Mouse (Mus musculus) kidney, postnatal 36 days (tissue): ENCODE data around the gene Slc22a2.
A peak's percentile ranks its signal among the peaks of the same experiment; 100 is the strongest.
"Not testable (repeated sequence)": the region's sequence is repeated elsewhere in the genome, so short reads cannot be mapped to it uniquely, and the experiment has no call there.

ENCODE experiments used
- DNase-seq, 2 experiments: peaks; one replicate each; pipeline ENCODE4 v3.0.0; 2021 to 2022; ENCODE audit warnings: mixed read lengths in 2 of 2

The Slc22a2 gene

DNA sequence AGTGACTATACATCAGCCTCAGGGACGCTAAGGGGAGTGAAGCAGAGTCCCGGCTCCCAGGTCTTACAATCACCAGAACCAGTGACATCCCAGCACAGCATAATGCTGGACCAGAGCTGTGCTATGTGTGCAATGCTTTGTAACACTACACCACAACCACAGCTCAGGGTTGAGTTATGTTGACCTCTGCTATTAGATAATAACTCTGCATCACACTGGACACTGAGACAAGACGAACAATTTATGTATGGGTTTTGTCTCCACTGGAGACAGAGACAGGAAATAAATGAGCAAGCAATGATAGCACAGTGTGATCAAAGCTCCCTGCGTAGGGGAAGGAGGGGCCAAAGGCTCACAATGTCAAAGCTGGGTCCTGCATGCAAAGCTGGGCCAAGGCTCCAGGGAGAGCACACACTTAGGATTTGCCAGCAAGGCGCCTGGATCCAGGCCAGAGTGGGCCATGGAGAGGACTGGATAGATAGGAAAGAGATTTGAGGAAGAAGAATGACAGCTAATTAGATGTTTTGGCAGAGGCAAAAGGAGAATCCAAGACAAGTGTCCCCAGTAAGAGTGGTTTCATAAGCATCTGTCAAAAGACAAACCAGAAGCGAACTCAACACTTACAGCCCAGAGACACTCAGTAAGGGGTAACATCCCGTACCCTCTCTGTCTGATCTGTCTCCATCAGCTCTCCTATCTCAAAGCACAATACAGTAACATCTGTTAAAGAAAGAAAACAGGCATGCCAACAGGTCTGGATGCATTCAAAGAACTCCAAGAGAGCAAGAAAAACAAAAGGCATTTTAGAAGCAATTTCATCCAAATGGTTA is 48.1 kb downstream of the Slc22a2 start:
- peak; percentile 9 to 29 for DNase-seq

DNA sequence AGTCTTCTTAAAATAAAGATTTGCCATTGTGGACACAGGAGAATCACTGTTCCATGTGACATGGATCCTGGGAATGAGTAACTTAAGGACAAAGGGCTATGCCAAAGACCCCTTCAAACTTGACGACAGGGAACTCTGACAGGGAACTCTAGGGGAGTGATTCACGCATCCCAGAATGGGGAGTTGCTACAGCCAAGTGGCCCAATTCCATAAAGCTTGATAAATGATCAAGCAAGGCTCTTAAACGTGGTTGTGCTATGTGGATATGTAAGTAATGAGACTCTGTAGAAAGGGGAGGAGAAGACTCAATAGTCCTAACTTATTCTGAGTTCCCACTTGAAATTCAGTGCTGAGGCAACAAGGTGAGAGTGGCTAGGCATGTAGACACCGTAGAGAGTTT is 50.9 kb downstream of the Slc22a2 start:
- no peak for DNase-seq

DNA sequence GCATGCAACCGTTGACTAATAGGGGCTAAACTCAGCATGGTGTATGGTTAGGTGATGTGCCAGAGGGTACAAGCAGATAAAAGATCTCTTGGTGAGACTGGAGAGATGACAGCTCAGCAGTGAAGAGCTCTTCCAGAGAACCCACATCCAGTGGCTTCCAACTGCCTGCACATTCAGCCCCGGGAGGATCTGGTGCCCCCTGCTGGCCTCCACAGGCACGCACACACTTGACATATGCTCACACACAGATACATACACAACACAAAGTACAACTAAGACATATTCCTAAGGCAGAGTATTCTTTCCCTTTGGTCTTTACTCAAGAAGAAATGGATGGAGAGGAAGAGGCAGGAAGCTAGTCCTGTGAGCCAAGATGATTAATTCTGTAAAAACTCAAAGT is 55.7 kb downstream of the Slc22a2 start:
- DNase-seq = no peak

DNA sequence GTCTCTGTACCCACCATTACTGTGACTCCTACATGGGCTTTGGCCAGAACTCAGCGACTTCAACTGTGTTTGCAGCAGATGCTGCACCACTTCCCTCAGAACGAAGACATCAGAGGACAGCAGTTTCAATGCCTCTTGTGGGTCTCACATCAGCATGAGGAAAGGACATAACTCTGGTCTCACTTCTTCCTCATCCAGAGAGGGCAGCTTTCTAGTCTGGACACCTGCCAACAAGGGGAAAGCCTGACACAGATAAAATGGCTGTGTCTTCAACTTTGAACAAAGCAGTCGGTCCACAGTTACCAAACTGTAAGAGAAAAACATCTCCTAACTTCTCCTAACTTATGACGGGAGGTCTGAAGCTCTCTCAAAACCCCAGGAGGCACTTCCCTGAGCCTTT is 57.2 kb downstream of the Slc22a2 start:
- no peak for DNase-seq

DNA sequence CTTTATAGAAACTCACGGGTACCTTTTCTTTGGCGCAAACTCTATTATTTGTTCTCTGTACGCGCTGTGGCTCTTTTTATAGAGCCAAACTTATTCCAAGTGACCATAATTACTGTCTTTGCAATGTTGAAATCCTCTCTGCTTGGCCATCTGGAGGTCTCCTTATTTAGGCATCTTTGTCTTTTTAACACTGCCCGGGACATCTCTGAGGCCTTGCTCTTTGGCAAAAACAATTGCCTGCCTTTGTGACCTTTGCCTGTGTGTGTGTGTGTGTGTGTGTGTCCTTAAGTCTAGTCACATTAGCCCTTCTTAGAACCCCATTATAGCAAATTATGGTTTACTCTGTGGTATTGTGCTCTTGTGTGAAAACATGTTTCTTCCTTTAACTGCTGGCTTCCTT is 61.5 kb downstream of the Slc22a2 start:
- DNase-seq = no peak

DNA sequence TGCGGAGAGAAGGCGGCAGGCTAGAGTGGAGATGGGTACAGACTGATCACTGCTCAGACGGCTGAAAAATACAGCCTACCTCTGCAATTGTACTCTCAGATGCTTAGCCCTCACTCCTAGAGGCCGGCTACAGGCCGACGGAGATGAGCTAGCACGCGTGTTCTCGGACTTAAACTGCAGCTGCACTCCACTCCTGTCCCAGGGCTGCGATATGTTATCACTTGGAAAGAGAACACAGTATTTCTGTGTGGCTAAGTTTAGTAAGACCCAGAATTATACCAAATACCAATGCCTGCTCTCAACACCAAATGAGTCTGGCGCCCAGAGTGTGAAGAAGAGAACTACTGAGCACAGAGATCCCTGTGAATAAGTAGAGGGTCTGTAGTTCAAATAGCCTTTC is 68.7 kb downstream of the Slc22a2 start:
- DNase-seq = no peak

DNA sequence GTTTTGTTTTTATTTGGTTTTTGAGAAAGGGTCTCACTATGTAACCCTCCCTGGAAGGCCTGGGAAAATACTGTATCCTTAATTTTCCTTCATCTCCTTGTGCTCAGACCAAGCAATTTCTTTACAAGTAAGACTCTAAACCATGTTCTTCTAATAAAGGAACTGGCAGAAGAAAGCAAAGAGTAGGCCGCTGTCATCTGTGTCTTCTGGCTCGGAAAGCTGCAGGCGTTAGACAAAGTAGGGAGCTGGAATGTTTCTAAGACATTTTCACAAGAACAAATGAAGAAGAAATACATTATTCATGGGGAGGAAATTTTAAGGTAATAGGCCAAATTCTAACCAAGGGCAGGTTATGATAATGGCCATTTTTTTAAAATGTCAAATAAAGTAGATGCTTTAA is 70.1 kb downstream of the Slc22a2 start:
- no peak for DNase-seq

DNA sequence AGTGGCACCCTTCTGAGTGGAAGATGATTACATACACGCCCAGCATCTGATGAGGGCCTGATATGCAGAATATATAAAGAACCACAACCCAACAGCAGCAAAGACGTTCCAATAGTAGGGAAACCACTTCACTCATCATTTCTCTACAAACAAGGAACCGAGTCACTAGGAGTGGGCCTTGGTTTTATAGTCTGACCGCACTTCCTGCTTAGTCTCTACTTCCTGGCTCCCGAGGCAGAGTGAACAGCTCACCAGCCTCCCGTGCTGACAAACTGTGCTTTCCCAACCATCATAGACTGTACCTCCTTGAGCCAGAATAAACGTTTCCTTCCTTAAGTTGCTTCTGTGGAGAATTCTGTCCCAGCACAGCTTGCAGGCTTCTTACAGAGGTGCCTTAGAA is 71.9 kb downstream of the Slc22a2 start:
- DNase-seq = no peak

DNA sequence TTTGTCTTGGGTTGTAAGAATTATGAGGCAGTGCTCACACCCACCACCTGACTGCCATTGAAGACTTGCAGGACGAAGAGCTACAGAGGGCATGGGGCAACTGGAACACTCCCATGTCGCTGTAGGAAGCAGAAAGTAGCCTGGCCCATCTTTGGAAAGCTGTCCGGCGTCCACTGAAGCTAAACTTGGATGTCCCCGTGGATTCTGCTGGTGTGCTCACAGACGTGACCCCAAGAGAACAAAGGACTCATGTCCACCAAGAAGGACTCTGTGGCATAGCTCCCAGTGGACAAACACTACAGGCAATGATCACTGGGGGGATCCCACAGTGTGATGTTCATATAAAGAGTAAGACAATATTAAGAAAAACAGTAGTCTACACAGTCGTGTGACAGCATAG is 74.9 kb downstream of the Slc22a2 start:
- no peak for DNase-seq

DNA sequence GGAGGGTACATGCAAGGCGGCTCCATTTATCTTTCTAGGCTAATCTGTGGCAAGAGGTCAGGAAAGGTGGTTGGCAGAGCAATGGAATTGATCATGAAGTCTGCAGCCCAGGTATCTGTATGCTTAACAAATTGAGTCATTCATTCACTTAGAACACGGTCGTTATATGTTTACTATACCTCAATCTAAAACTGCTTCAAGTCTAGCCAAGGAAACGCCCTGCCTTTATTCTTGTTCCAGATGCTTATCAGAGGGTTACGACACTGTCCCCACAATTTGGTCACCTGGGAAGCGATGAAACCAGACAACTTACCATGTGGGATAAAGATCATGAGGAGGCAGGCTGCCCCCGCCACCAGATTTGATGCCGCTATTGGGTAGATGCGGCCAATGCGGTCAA is 75.3 kb downstream of the Slc22a2 start:
- DNase-seq = no peak

DNA sequence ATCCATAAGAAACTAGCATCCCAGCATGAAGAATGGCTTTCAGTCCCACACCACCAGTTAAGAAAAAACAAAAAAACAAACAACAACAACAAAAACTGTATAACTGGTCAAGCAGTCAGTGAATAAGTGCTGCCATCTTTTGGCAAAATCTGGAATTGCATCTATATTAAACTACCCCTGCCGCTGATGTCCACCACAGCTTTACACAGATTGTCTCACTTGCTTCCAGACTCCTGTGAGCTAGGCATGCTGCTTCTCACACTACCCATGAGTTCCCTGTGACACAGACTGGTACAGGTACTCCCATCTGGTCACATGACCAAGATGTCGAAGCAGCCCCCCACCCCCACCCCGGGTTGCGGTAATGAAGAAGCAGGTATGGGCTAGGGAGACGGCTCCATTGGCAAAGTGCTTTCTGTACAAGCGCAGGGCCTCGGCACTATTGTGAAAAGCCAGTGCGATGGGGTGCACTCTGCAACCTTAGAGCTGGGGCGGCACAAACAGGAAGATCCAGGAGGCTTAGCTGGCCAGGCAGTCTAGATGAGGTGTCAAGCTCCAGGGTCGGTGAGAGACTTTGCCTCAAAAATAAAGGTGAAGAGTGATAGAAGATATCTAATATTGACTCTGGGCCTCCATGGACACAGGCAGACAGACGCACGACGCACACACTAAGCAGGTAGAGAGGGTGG is 76.8 kb downstream of the Slc22a2 start:
- DNase-seq = peak in 1 of 2 experiments; percentile 55

DNA sequence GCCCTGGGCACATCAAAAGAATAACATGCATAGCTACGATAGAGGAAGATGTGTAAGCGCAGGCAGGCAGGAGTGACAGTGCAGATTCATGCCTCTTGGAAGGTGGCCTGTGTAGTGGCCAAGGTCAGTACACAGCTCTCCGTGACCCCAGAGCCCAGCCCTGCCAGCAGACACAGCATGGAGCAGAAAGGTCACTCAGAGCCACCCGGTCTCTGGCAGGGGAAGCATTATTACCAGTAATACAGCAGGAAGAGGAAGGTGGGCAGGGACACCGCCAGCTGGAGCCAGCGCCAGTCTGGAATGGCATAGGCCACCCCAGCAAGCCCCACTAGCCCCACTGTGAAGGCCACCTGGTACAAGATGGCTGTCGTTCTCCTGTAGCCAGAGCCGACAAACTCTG is 80.2 kb downstream of the Slc22a2 start:
- DNase-seq = peak; percentile 50 to 58

DNA sequence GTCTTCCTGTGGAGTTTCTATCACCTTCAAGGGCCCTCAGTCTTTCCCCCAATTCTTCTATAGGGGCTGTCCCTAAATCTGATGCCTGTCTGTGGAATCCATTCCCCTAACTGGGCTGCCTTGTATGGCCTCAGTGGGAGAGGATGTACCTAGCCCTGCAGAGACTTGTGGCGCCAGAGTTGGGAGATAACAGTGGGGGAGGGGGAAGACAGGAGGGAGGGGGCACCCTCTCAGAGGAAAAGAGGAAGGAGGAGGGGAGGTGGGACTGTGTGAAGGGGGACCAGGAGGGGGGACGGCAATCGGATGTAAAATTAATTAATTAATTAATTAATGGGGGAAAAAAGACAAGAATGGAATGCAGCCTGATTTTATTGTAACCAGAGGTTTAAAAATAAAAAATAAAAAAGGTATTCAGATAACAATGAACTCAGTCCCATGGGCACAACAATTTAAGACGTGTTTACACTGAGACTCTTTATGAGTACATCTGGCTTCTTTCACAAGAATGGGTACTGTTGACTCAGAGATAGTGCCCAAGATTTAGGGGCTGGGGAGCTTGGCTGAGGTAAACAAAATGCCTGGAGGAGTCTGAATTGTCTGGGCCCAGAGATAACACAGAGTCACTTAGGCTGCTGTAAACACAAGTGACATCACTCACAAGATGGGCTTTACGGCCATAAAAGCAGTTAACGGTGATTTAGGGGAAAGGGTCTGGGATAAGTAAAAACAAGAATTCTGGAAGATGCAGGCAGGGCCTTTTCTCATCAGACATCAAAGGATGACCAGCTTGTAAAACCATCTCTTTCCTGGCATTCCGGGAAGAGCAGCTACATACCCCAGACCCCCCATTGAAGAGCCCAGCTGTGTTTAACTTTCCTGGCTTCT is 84.8 kb downstream of the Slc22a2 start:
- no peak for DNase-seq

DNA sequence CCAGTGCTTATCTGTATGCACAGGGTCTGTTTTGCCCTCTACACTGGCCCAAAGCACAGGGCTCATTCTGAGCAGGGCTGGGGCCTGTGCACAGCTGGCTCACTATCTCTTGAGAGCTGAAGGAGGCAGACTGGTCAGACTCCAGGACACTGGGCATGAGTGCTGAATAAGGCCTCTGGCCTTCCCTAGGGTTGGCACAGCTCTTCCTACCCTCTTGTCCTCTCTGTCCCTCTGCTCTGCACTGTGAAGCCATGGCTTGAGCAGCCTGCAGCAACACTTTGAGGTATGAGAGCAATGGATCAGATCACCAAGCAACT is 85.4 kb downstream of the Slc22a2 start:
- peak; percentile 53 to 66 for DNase-seq

DNA sequence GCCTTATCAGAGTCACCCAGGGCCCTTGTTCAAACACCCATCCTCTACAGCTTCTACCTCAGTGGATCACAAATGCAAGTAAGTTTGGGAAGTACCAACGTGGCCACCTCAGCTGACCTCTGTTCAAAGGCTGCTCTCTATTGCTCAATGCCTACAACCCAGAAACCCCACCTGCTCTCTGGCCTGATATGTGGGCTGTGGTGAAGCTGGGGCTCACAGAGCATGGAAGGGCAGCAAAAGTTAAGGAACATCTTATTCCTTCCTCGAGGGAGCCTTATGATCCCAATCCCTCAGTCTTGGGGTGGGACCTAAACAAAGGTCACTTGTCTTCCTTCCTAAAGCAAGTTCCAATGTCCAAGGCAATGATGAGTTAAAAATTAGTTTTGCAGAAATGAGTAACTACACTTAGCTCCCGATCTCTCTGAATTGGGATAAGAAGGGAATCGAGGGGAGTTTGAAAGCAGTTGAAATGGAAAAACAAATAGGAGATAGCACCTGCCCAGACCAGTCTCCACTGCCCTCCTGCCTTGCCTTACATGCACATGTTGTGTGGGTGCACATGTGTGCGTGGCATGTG is 87.2 kb downstream of the Slc22a2 start:
- peak; percentile 59 to 84 for DNase-seq

DNA sequence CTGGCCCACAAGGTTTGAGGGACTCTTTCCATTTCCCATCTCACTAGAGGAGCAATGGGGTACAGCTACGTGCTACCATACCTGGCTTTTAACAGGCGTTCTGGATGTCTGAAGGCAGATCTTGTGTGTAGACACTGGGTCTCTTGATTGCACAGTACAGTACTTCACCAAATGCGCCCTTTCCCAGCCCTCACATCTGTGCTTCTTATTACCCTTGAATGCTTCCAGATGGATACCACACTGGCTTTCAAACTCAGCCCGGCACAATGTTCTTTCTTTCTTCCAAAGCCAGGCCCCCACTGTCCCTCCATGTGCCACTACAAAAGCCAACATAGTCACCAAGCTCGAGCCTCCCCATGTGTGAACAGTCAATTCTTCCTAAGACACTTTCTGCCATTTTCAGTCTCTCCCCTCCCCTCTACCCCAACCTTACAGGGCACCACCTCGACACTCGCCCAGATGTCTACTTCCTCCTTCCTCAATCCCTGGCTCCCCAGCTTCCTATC is 88.4 kb downstream of the Slc22a2 start:
- DNase-seq = peak in 1 of 2 experiments; percentile 10

DNA sequence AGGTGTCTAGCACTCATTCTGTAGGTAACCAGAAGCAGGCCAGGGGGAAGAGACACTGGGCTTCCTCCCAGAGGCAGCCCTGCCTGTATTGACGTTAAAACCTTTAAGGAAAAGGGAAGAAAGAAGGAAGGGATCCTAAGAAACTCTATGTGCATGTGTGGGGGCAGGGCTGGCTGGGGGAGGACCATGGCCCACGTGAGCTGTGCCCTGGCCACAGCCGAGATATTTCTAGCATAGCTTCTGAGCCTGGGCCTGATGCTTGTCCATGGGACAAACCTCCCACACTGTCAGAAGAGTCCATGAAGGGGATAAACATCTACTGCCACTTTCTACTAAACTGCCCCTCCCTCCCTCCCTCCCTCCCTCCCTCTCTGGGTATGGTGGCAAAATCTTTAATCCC is 89.9 kb downstream of the Slc22a2 start:
- peak; percentile 75 to 79 for DNase-seq

DNA sequence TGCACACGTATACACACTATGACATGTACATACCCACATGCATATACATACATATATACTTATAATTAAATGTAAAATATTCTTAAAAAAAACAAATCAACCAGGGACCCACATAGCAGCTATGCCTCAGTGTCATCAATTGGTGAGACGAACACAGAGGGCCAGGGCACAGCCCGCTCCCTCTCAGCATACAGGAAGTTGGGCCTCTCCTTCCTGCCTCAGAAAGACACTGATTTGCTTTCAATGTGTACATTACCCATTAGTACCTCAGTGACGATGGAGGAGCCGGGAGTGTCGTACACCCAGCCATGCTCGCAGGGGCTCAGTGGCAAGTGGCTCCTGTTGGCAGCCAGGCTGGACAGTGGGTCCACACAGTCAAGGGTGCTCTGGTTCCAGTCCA is 91.0 kb downstream of the Slc22a2 start:
- DNase-seq = not testable (repeated sequence)

DNA sequence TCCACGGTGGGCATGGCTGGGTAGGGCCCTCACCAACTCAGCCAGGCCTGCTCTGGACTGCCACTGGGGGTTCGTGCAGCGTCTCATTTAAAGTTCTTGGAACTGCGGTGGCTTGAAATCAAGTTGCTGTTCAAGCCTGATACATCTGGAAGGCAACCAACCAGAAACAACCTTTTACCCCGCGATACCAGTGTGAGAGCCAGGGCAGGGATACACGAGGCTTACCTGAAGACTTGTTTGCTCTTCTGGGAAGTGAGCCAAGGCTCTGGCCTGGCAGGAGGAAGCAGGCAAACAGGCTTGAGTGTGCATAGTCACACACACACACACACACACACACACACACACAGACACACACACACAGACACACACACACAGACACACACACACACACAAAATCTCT is 91.7 kb downstream of the Slc22a2 start, which contains the start of gene Slc22a1:
TSS of gene Slc22a1 (minus strand) at position 184 of the 400 bp plus-strand sequence.
- DNase-seq = peak; percentile 83 to 93

DNA sequence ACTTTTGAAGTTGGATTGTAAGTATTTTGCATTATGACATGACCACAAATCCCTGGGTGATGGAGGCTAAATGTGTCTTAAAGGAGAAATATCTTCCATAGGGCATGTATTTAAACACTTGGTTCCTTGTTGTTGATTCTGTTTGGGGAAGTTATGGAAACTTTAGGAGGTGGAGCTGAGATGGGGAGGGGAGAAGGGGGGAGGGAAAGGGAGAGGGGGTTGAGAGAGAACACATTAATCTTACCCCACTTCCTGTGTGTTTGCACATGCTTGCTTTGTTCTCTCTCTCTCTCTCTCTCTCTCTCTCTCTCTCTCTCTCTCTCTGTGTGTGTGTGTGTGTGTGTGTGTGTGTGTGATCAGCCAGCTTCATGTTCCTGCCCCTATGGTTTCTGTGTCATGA is 93.2 kb downstream of the Slc22a2 start:
- DNase-seq = no peak
